Mouse (Mus musculus): ENCODE measurements around the gene Dusp21.

Dusp21 gene

GRCm38 (mm10) chrX:18145557-18145956, at the start of gene Dusp21:
TSS of gene Dusp21 (plus strand) at chrX:18145857.
- DNase-seq (ENCODE audit: low spot score): no peak

GRCm38 (mm10) chrX:18160734-18161442, 15.2 kb downstream of the Dusp21 start:
- peak; percentile 42 for DNase-seq (ENCODE audit: low spot score)

- no peak for DNase-seq (ENCODE audit: low spot score)
These were observed 16.1 kb downstream of the Dusp21 start for GRCm38 (mm10) chrX:18161796-18162191.

GRCm38 (mm10) chrX:18162192-18162857, 16.7 kb downstream of the Dusp21 start, which contains the start of gene Kdm6a:
TSS of gene Kdm6a (plus strand) at chrX:18162575.
- peak; percentile 100 for DNase-seq (ENCODE audit: low spot score)

GRCm38 (mm10) chrX:18162861-18163731, 17.4 kb downstream of the Dusp21 start:
- peak; percentile 69 for DNase-seq (ENCODE audit: low spot score)

GRCm38 (mm10) chrX:18163917-18164624, 18.4 kb downstream of the Dusp21 start:
- peak; percentile 77 for DNase-seq (ENCODE audit: low spot score)

- no peak for DNase-seq (ENCODE audit: low spot score)
These were observed 19.5 kb downstream of the Dusp21 start for GRCm38 (mm10) chrX:18165121-18165520.

GRCm38 (mm10) chrX:18166961-18167360, 21.3 kb downstream of the Dusp21 start:
- peak; percentile 37 for DNase-seq (ENCODE audit: low spot score)

- no peak for DNase-seq (ENCODE audit: low spot score)
These were observed 23.3 kb downstream of the Dusp21 start for GRCm38 (mm10) chrX:18168940-18169339.

- DNase-seq (ENCODE audit: low spot score): no peak
These were observed 29.2 kb downstream of the Dusp21 start for GRCm38 (mm10) chrX:18174831-18175230.

- no peak for DNase-seq (ENCODE audit: low spot score)
These were observed 32.1 kb downstream of the Dusp21 start for GRCm38 (mm10) chrX:18177803-18178202.

GRCm38 (mm10) chrX:18179492-18179891, 33.8 kb downstream of the Dusp21 start:
- DNase-seq (ENCODE audit: low spot score): no peak

GRCm38 (mm10) chrX:18187203-18187602, 41.5 kb downstream of the Dusp21 start:
- DNase-seq (ENCODE audit: low spot score): no peak

- DNase-seq (ENCODE audit: low spot score): no peak
These were observed 42.6 kb downstream of the Dusp21 start for GRCm38 (mm10) chrX:18188293-18188692.

Data from adipocyte (in vitro differentiated cells).